Mouse (Mus musculus): Measurements from ENCODE around the gene Rpn1. TPM values are rescaled to one million over a fixed set of nuclear protein-coding genes. Genes with fewer than 3 reads are reported as not detected.

Rpn1 gene
- 238 and 258 TPM in 2 replicates for polyA plus RNA-seq (2016; fragmentation: Nextera tagmentation; extraction: Ambion mirVana)

DNA sequence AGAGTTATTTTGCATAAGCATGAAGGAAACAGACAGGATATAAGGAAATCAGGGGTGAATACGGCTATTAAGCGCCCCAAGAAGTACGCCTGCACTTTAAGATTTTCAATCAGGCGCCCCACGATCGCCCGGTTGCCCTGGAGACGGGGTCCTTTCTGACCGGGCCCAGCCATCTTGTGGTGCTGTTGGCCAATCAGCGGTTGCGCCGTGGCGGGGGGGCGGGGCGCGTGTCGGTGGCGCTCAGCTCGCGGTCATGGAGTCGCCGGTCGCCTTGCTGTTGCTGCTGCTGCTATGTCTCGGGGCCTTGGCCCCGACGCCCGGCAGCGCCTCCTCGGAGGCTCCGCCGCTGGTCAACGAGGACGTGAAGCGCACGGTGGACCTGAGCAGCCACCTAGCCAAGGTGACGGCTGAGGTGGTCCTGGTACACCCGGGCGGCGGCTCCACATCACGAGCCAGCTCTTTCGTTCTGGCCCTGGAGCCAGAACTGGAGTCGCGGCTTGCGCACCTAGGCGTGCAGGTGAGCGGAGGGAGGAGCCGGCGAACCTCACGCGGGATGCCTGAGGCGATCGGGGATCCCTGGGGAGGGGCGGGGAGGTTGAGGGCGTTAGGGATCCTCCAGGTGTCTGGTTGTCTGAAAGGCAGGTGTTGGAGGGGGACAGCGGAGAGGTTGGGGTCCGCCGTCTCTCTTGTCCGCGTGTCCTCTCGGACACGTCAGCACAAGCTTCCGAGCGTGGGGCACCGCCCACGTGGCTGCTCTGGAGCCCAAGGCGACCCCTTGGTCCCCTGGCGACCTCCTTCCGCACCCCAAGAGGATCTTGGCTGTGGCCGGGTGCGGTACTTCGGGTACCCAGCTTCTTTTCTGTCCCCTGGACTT, at the start of gene Rpn1:
TSS of gene Rpn1 (plus strand) at position 205 of the 874 bp plus-strand sequence.
- peaks cover 16% of the 10 kb centered on the region for H3K27me3 ChIP-seq
- H3K36me3 ChIP-seq (replicated peaks) = peaks cover 11% of the 10 kb centered on the region; the same call in 1 of the 2 replicates
- peak within 1 kb of the TSS; percentile 76 for H3K27ac ChIP-seq
- under 1% methylated on average over 68 of the region's 71 CpGs for WGBS
- ATAC-seq (ENCODE audit: low FRiP score) = peak; percentile 97
- H3K4me3 ChIP-seq (replicated peaks) = peak within 1 kb of the TSS; percentile 99
- H3K4me2 ChIP-seq = peak within 1 kb of the TSS; percentile 90
- H3K4me1 ChIP-seq = peaks cover 26% of the 10 kb centered on the region
- H3K9ac ChIP-seq = peak within 1 kb of the TSS; percentile 96
- H3K9me3 ChIP-seq = no peaks in the 10 kb centered on the region

- no peak for ATAC-seq (ENCODE audit: low FRiP score)
- Histone ChIP-seq H3K36me3 (replicated peaks) (peaks cover 15% of the 10 kb centered on the region), H3K27me3 (no peaks in the 10 kb centered on the region), H3K9ac (no peak overlapping the region), H3K9me3 (no peaks in the 10 kb centered on the region), H3K4me3 (replicated peaks) (no peak overlapping the region), H3K27ac (no peak overlapping the region), H3K4me1 (peaks cover 2% of the 10 kb centered on the region; the same call in 1 of the 2 replicates), H3K4me2 (no peak overlapping the region)
- WGBS = 88% methylated on average over 4 of the region's 4 CpGs
These were observed 46.7 kb upstream of the Rpn1 start for GRCm38 (mm10) chr6:88037471-88038045.

GRCm38 (mm10) chr6:88039426-88039825, 44.9 kb upstream of the Rpn1 start:
- Histone ChIP-seq H3K36me3 (replicated peaks) (peaks cover 15% of the 10 kb centered on the region), H3K27ac (no peak overlapping the region), H3K27me3 (no peaks in the 10 kb centered on the region), H3K4me1 (peaks cover 21% of the 10 kb centered on the region), H3K4me3 (replicated peaks) (no peak overlapping the region), H3K9me3 (no peaks in the 10 kb centered on the region), H3K4me2 (no peak overlapping the region), H3K9ac (no peak overlapping the region)
- WGBS = 96% methylated on average over 4 of the region's 4 CpGs
- no peak for ATAC-seq (ENCODE audit: low FRiP score)

GRCm38 (mm10) chr6:88041221-88041620, 43.1 kb upstream of the Rpn1 start:
- Histone ChIP-seq H3K4me1 (peaks cover 21% of the 10 kb centered on the region), H3K4me3 (replicated peaks) (no peak overlapping the region), H3K9ac (no peak overlapping the region), H3K27me3 (no peaks in the 10 kb centered on the region), H3K4me2 (no peak overlapping the region), H3K36me3 (replicated peaks) (peaks cover 10% of the 10 kb centered on the region; the same call in 1 of the 2 replicates), H3K27ac (no peak overlapping the region), H3K9me3 (no peaks in the 10 kb centered on the region)
- 90% methylated on average over 4 of the region's 4 CpGs for WGBS
- ATAC-seq (ENCODE audit: low FRiP score) = no peak

- H3K9me3 ChIP-seq = no peaks in the 10 kb centered on the region
- peaks cover 7% of the 10 kb centered on the region; the same call in 1 of the 2 replicates for H3K36me3 ChIP-seq (replicated peaks)
- ATAC-seq (ENCODE audit: low FRiP score) = no peak
- H3K4me3 ChIP-seq (replicated peaks) = no peak overlapping the region
- peaks cover 7% of the 10 kb centered on the region for H3K27me3 ChIP-seq
- 94% methylated on average over 3 of the region's 3 CpGs for WGBS
- H3K27ac ChIP-seq = no peak overlapping the region
- no peak overlapping the region for H3K4me2 ChIP-seq
- H3K9ac ChIP-seq = no peak overlapping the region
- H3K4me1 ChIP-seq = peaks cover 21% of the 10 kb centered on the region
These were observed 41.9 kb upstream of the Rpn1 start for GRCm38 (mm10) chr6:88042336-88042735.

- peak overlapping the region; percentile 99 for H3K4me3 ChIP-seq (replicated peaks)
- peak overlapping the region; percentile 94 for H3K9ac ChIP-seq
- peaks cover 4% of the 10 kb centered on the region; the same call in 1 of the 2 replicates for H3K36me3 ChIP-seq (replicated peaks)
- H3K9me3 ChIP-seq = no peaks in the 10 kb centered on the region
- no peak for ATAC-seq (ENCODE audit: low FRiP score)
- peaks cover 21% of the 10 kb centered on the region for H3K4me1 ChIP-seq
- H3K4me2 ChIP-seq = peak overlapping the region; percentile 95
- H3K27me3 ChIP-seq = peaks cover 18% of the 10 kb centered on the region
- 3% methylated on average over 3 of the region's 3 CpGs for WGBS
- 0 out of 2 replicates have a peak overlapping the region, but pooled peaks have one; percentile 89 for H3K27ac ChIP-seq
These were observed 40.1 kb upstream of the Rpn1 start for GRCm38 (mm10) chr6:88044234-88044576.

DNA sequence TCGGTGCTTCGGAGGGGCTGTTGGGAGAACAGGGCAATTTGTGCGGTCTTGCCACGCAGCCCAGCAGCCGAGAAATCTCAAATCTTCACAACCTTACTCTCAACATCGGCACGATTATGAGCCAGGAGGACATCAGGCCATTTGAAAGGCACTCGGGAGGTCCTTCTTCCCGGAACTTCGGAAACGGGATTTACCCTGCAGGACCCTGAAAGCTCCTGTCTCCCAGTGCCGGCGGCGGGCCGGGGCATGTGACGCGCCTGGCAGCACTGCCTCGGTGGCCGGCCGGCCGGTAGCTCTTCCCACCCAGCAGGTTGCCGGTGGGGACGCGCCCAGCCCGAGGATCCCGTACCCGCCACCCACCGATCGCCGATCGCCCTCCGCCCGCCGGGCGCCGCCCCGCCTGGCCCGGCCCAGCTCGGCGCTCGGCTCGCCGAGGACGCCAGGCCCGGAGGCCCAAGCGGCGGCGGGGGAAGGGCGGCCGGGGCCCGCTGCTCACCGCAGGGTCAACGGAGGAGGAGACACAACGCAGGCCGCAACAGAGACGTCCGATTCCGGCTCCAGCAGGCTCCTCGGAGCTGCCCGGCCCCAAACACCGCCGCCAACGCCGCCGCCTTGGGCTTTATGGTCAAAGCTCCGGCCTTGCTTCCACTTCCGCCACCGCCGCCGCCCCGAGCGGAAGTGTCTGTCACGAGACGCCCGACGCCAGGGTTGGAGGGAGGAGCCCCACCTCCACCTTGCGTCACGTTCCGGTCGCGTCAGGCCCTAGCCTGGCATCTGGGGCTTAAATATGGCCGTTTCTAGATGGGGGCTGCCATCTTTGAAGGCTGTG, 39.5 kb upstream of the Rpn1 start, which contains the start of gene Rab7:
TSS of gene Rab7 (minus strand) at position 694 of the 829 bp plus-strand sequence.
- peak; percentile 99 for ATAC-seq (ENCODE audit: low FRiP score)
- Histone ChIP-seq H3K4me3 (replicated peaks) (peak within 1 kb of the TSS; percentile 99), H3K4me2 (peak within 1 kb of the TSS; percentile 95), H3K4me1 (peaks cover 21% of the 10 kb centered on the region), H3K9ac (peak within 1 kb of the TSS; percentile 94), H3K36me3 (replicated peaks) (no peaks in the 10 kb centered on the region), H3K27me3 (peaks cover 24% of the 10 kb centered on the region), H3K27ac (peak within 1 kb of the TSS; percentile 89), H3K9me3 (no peaks in the 10 kb centered on the region)
- WGBS = under 1% methylated on average over 81 of the region's 82 CpGs

DNA sequence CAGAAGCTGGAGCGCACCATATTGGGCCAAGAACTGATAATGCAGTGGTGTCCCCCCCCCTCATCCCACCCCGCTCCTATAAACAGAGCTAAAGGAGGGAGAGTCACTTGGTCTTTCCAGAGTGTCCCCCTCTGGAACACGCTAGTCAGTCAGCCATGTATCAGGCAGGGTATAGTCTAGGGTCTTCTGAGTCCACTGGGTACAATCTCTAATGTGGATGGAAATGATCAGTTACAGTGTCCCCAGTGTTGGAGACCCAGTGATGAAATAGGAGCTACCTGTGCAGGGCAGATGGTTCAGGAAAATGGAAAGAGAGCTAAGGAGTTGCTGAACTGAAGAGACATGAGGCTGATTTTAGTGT, 38.9 kb upstream of the Rpn1 start:
- no peak overlapping the region for H3K9ac ChIP-seq
- peak overlapping the region; percentile 99 for H3K4me3 ChIP-seq (replicated peaks)
- H3K9me3 ChIP-seq = no peaks in the 10 kb centered on the region
- no peak for ATAC-seq (ENCODE audit: low FRiP score)
- peak overlapping the region; percentile 89 for H3K27ac ChIP-seq
- peaks cover 21% of the 10 kb centered on the region for H3K4me1 ChIP-seq
- 32% methylated on average over 3 of the region's 3 CpGs for WGBS
- no peaks in the 10 kb centered on the region for H3K36me3 ChIP-seq (replicated peaks)
- peak overlapping the region; percentile 95 for H3K4me2 ChIP-seq
- peaks cover 26% of the 10 kb centered on the region for H3K27me3 ChIP-seq

GRCm38 (mm10) chr6:88047853-88048252, 36.4 kb upstream of the Rpn1 start:
- no peaks in the 10 kb centered on the region for H3K36me3 ChIP-seq (replicated peaks)
- 78% methylated on average over 5 of the region's 5 CpGs for WGBS
- peaks cover 45% of the 10 kb centered on the region for H3K27me3 ChIP-seq
- H3K4me2 ChIP-seq = no peak overlapping the region
- no peak overlapping the region for H3K27ac ChIP-seq
- H3K4me1 ChIP-seq = peaks cover 16% of the 10 kb centered on the region
- no peak overlapping the region for H3K4me3 ChIP-seq (replicated peaks)
- no peaks in the 10 kb centered on the region for H3K9me3 ChIP-seq
- H3K9ac ChIP-seq = no peak overlapping the region
- ATAC-seq (ENCODE audit: low FRiP score) = no peak

- Histone ChIP-seq H3K9me3 (no peaks in the 10 kb centered on the region), H3K36me3 (replicated peaks) (no peaks in the 10 kb centered on the region), H3K4me3 (replicated peaks) (no peak overlapping the region), H3K4me1 (peaks cover 5% of the 10 kb centered on the region), H3K4me2 (no peak overlapping the region), H3K27ac (no peak overlapping the region), H3K9ac (no peak overlapping the region), H3K27me3 (peaks cover 54% of the 10 kb centered on the region)
- no peak for ATAC-seq (ENCODE audit: low FRiP score)
- 79% methylated on average over 6 of the region's 6 CpGs for WGBS
These were observed 35.3 kb upstream of the Rpn1 start for GRCm38 (mm10) chr6:88049008-88049407.

- ATAC-seq (ENCODE audit: low FRiP score) = no peak
- Histone ChIP-seq H3K27ac (no peak overlapping the region), H3K9ac (no peak overlapping the region), H3K27me3 (peaks cover 61% of the 10 kb centered on the region), H3K4me3 (replicated peaks) (no peak overlapping the region), H3K9me3 (no peaks in the 10 kb centered on the region), H3K36me3 (replicated peaks) (no peaks in the 10 kb centered on the region), H3K4me2 (no peak overlapping the region), H3K4me1 (no peaks in the 10 kb centered on the region)
- WGBS = 89% methylated on average over 5 of the region's 5 CpGs
These were observed 33.1 kb upstream of the Rpn1 start for GRCm38 (mm10) chr6:88051206-88051605.
